11 mouse cellular contexts compared by ENCODE assay signal in the genomic region with DNA sequence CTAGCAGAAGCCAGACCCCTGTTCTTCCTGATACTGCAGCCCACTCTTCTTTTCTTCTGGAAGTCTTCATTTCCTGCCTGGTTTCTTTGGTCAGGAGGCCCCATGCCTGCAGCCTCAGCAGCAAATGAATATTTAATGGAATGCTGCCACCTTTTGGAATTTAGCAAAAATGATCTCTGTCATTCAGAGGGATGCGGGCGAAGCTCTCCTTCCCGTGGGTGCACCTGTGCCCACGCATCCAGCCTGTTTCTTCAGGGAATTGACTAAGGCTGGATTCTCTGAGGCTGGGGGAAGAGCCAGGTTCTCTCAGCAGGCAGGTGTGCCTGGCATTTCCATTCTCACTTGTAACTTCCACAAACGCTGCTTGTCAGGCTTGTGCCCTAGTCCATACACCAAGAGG.
A peak's percentile ranks its signal among the peaks of the same experiment; 100 is the strongest.
DNase-seq lines count a peak whose midpoint lies in the region; ATAC-seq and TF ChIP-seq lines count a peak whose summit lies in the region.
"Had no signal": no experiment of that assay in that cellular context is flagged by ENCODE, and none has a peak within 500 bp of the region (broad histone marks: within the 10 kb centered on the region; RNA-seq: fewer than 3 reads in every experiment).

No protein-coding gene starts in this region.

- WGBS in lung, postnatal 0 days, result 43% methylated on average over 5 of the region's 5 CpGs
- 39% methylated on average over 5 of the region's 5 CpGs for WGBS in lung, adult 2 months
- 52% methylated on average over 5 of the region's 5 CpGs for WGBS in stomach, embryonic 15.5 days

- no peak overlapping the region for H3K9ac ChIP-seq in lung, postnatal 0 days (replicated peaks; ENCODE audit: low read depth)
- H3K9ac ChIP-seq in stomach, embryonic 15.5 days, result no peak overlapping the region
- H3K9ac ChIP-seq: embryonic facial prominence, embryonic 15.5 days had no signal

- no peak for ATAC-seq in lung, postnatal 0 days
- no peak for ATAC-seq in stomach, embryonic 15.5 days (ENCODE audit: insufficient read depth, low FRiP score, low read depth)

- TF ChIP-seq POLR2A in lung, adult 2 months (IDR thresholded peaks at IDR 0.05; ENCODE audit: borderline replicate concordance, extremely low read depth, low read depth, low read length), result no peak

- TF ChIP-seq EP300 in lung, postnatal 0 days (IDR thresholded peaks at IDR 0.05), result no peak

- no peaks in the 10 kb centered on the region for H3K4me1 ChIP-seq in lung, postnatal 0 days (ENCODE audit: insufficient read depth, low read depth, low read length)
- no peaks in the 10 kb centered on the region for H3K4me1 ChIP-seq in lung, adult 2 months (ENCODE audit: control insufficient read depth, insufficient read depth, low read length)
- H3K4me1 ChIP-seq in stomach, embryonic 15.5 days, result no peaks in the 10 kb centered on the region
- H3K4me1 ChIP-seq: embryonic facial prominence, embryonic 15.5 days had no signal

- no peak overlapping the region for H3K4me3 ChIP-seq in lung, postnatal 0 days (ENCODE audit: low read depth, low read length)
- H3K4me3 ChIP-seq in lung, adult 2 months (replicated peaks; ENCODE audit: extremely low read depth, low read depth, low read length), result no peak overlapping the region
- H3K4me3 ChIP-seq in stomach, embryonic 15.5 days (replicated peaks), result no peak overlapping the region
- H3K4me3 ChIP-seq: embryonic facial prominence, embryonic 15.5 days; midbrain, embryonic 10.5 days had no signal

- peak; percentile 51 to 73 for DNase-seq in cerebellum, postnatal 10 days
- DNase-seq in cerebellum, adult 9-11 months, result no peak
- peak; percentile 11 for DNase-seq in lung, postnatal 0 days (ENCODE audit: low spot score)
- DNase-seq in lung, adult 2 months, result no peak
- peak; percentile 34 to 55 for DNase-seq in layer of hippocampus, adult 8-10 months (ENCODE audit: low spot score in 2 of 2)
- no peak for DNase-seq in B cell, adult 2 months
- DNase-seq in gastrocnemius, postnatal 25 days, result no peak

- H3K27ac ChIP-seq in lung, postnatal 0 days (ENCODE audit: low read length), result no peak overlapping the region
- H3K27ac ChIP-seq in stomach, embryonic 15.5 days, result no peak overlapping the region
- H3K27ac ChIP-seq: embryonic facial prominence, embryonic 15.5 days; midbrain, embryonic 10.5 days had no signal

- no peaks in the 10 kb centered on the region for H3K27me3 ChIP-seq in lung, postnatal 0 days (replicated peaks; ENCODE audit: insufficient read depth, low read length)
- no peaks in the 10 kb centered on the region for H3K27me3 ChIP-seq in stomach, embryonic 15.5 days (replicated peaks)

- H3K9me3 ChIP-seq in lung, postnatal 0 days (ENCODE audit: low read length), result no peaks in the 10 kb centered on the region
- H3K9me3 ChIP-seq in stomach, embryonic 15.5 days, result no peaks in the 10 kb centered on the region
- H3K9me3 ChIP-seq: embryonic facial prominence, embryonic 15.5 days; midbrain, embryonic 10.5 days had no signal

- peak; percentile 36 for TF ChIP-seq CTCF in lung, postnatal 0 days (IDR thresholded peaks at IDR 0.05)
- TF ChIP-seq CTCF in lung, adult 2 months (IDR thresholded peaks at IDR 0.05; ENCODE audit: insufficient read depth, low read length), result no peak

- H3K4me2 ChIP-seq in lung, postnatal 0 days (replicated peaks; ENCODE audit: low read depth, low read length), result no peak overlapping the region
- H3K4me2 ChIP-seq in stomach, embryonic 15.5 days, result 0 out of 2 replicates have a peak overlapping the region, but pooled peaks have one; percentile 19
- H3K4me2 ChIP-seq: embryonic facial prominence, embryonic 15.5 days; heart, embryonic 11.5 days had no signal

- no peaks in the 10 kb centered on the region for H3K36me3 ChIP-seq in lung, postnatal 0 days (ENCODE audit: insufficient read depth, low read length)
- no peaks in the 10 kb centered on the region for H3K36me3 ChIP-seq in stomach, embryonic 15.5 days
- H3K36me3 ChIP-seq: embryonic facial prominence, embryonic 15.5 days; midbrain, embryonic 10.5 days had no signal

Comparison
In these comparisons a context has a peak if more than half of its experiments do, and no peak if none do; other contexts are left out.
1. DNase-seq: peak in cerebellum, postnatal 10 days (2 of 2), lung, postnatal 0 days (single experiment) and layer of hippocampus, adult 8-10 months (2 of 2); none in cerebellum, adult 9-11 months (single experiment), lung, adult 2 months (single experiment), B cell, adult 2 months (0 of 2) and gastrocnemius, postnatal 25 days (single experiment).